Mouse (Mus musculus) kidney, adult 8-10 months (tissue): ENCODE data around the gene Polr3b.
A peak's percentile ranks its signal among the peaks of the same experiment; 100 is the strongest.

Experiments
- DNase-seq, 2 experiments: peaks; one replicate each; pipeline ENCODE4 v3.0.0; 2022

Polr3b gene

DNA sequence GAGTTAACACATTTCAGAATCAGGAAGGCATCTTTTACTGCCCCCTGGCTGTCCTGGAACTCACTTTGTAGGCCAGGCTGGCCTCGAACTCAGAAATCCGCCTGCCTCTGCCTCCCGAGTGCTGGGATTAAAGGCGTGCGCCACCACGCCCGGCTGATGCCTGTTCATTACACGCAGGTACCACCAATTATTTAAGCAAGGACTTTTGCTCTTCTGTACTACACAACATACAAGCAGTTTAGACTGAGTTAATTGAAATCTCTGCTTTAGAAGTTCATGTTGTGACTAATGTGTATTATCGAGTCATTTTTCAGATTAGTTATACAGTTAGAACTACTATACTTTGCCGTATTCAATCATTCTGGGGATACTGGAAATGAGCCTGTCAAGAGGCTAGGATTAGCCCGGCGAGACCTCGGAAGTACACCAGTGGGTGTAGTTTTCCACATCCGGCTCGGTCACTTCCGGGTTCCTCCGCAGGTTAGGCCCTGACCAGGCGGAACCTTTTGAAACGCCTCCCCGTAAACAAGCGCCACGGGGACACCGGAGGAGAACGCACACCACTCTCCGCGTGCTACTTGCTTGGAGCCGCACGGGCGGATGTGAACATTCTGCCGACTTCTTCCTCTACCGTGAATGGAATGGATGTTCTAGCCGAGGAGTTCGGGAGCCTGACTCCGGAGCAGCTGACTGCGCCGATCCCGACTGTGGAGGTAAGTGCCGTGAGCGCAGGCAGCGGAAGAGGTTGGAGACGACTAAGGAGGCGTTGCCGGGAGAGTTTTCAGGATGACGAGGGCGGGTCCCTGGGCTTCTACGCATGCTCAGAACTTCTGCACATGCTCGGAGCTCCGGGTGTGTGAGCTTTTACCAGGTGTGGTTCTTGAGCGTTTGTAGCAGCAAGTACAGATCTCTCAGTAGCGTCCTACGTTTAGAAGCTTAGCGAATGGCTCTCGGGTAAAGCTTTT lies at the start of gene Polr3b:
Gene Polr3b, plus strand, starts transcription at position 467 of the 965 bp plus-strand sequence.
- DNase-seq: peak; percentile 95 to 96

GRCm38 (mm10) chr10:84573671-84574420 lies 48.2 kb upstream of the Polr3b start:
- DNase-seq: no peak

DNA sequence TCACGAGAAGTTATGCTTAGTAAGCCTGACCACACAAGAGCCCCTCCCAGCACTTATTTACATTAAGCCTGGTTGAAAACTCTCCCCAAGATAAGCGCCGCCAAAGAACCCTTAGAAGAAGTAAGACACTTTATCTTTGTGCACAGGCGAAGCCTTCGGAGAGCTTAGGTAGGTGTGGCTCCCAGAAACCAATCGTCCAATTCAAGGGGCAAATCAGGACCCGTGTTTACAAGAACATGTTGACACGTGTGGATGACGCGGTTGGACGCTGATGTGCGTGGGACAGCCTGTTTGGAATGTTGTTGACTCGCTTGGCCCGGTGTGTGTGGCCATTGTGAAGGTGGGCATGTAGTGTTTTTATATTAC lies 46.1 kb upstream of the Polr3b start:
- no peak for DNase-seq

DNA sequence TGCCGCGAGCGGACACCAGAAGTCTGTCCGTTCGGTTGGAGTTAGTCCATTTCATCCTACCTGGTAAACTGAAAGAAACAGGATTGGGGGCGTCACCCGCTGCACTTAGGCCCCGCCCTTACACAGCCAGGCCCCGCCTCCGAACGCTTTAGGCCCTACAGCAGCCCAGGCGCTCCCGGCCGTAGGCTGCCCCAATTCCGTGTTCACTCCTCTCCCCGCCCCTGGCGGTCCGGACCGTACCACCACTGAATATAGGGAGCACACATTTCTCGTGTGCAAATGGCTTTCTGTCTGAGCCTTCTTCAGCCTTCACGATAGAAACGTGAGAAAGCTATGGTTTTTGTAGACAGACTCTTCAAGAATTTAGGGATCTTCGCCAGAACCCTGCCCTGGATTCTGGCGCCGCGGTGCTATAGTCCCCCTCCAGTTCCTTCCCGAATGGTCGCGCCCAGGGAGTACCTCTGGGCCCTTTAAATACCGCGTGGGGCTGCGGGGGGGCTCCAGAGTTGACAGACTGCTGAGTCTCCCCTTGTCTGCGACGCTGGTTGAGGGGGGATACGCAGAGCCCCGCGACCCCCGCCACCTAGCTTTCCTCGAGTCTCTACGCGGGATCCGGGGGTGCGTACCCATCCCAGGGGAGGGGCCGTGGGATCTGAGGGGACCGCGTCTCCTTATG lies 45.6 kb upstream of the Polr3b start, which contains the start of gene Tcp11l2:
Gene Tcp11l2, plus strand, starts transcription at position 232 of the 676 bp plus-strand sequence.
- DNase-seq: peak; percentile 97 to 98

GRCm38 (mm10) chr10:84577071-84577727 lies 44.9 kb upstream of the Polr3b start:
- peak; percentile 80 to 85 for DNase-seq

GRCm38 (mm10) chr10:84578738-84579137 lies 43.4 kb upstream of the Polr3b start:
- DNase-seq: no peak

GRCm38 (mm10) chr10:84579527-84579926 lies 42.6 kb upstream of the Polr3b start:
- DNase-seq: no peak

DNA sequence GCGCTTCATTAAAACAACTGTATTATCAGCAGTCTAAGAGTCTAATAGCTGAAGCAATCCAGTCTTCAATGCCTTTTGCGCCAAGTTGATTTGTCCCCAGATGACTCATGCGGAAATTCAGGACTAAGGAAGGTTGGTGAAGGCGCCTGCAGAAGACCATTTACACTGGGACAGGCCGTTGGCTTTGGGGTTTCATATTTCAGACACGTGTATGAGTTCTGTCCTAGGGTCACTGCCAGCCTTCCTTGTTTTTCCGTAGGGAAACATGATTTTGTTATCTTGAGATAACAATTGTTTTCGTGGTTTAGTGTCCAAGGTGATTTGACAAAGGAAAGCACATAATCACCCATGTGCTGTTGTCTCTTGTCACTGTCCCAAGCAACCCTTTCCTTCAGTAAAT lies 40.9 kb upstream of the Polr3b start:
- no peak for DNase-seq

GRCm38 (mm10) chr10:84582236-84582635 lies 39.9 kb upstream of the Polr3b start:
- DNase-seq: no peak

- no peak for DNase-seq
Observed at GRCm38 (mm10) chr10:84584451-84585293, 37.4 kb upstream of the Polr3b start.

- no peak for DNase-seq
Observed at GRCm38 (mm10) chr10:84585294-84585650, 36.8 kb upstream of the Polr3b start.

GRCm38 (mm10) chr10:84590956-84591355 lies 31.1 kb upstream of the Polr3b start:
- DNase-seq: no peak

DNA sequence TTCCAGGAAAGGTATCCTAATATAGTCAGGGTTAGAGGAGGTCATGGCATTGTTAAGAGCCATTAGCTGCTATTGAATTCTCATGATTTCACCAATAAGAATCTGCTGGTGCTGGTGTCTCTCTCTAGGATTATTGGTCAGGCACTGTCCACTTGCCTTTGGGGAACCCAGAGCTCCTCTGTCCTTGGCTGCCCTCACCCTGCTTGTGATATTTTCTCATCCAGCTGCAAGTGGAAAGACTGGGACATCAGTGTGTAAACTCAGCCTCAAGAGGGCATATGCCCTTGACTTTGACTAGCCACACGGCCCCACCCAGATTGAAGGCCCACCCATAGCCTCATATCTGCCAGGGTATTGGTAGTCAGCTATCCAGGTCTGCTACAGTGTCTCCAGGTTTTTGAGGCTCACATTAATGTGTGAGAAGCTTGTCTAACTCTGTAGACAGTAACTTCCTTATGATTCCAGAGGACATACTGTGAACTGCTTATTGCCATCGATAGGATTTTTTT lies 30.4 kb upstream of the Polr3b start:
- no peak for DNase-seq

DNA sequence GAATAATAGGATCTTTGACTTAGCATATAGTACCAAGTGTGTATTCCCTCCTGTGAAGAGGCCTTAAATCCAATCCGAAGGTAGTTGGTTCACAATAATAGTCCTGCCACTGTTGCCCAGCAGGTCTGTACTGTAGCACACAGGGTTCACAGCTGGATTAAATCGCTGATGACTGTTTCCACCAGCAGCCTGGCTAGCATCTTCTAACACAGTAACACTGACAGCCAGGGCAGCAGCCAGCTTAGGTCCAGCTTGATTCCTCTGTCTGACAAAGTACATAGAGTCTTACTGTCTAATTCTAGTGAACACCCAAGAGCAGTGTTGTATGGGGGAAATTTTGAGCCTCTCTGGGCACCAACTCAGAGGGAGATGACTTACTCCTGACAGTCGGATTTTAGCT lies 29.3 kb upstream of the Polr3b start:
- DNase-seq: no peak

DNA sequence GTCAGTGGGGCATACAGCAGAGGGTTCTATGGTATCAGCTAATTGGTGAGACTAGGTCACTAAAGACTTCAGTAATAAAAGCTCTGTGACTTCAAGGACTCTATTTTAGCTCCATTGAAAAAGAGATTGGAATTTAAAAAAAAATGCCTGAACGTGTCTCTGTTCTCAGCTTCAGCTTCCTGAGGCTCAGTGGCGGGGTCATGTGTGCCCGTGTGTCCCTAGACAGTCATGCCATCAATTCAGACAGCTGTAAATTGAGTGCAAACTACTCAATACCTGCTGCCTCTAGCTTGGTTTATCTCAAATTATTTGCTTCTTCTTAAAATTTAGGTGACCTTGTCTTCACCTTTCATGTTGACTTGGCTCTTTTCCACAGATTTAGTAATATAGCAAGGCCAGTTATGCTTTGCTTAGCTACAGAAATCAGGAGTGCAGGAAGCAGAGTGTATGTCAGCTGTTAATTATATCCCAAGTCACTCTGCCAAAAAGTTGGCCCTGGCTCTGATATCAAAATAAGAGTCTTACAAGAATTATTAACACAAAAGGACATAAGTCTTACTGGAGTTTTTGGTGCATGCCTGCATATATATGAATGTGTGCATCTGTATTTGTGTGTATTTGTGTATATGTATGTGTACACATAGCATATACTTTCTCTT lies 24.8 kb upstream of the Polr3b start:
- peak; percentile 30 to 63 for DNase-seq

- no peak for DNase-seq
Observed at GRCm38 (mm10) chr10:84598172-84598571, 23.9 kb upstream of the Polr3b start.

DNA sequence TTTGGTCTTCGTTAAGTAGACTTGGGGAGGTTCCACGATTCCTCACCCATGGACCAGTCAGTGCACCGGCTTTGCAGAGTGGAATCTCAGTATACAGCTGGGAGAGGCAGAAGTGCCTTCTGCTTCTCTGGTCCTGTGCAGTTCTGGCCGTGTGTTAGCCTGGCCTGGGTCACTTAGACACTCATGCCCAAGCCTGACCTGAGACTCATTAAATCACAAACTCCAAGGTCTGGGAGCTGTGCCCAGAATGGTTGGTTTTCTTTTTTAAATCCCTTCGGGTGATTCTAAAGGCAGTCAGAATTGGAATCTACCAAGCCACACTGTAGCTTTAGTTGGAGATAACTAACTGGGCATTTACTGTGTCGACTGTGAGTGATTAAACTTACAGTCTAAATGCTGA lies 22.0 kb upstream of the Polr3b start:
- DNase-seq: peak in 1 of 2 experiments; percentile 37

DNA sequence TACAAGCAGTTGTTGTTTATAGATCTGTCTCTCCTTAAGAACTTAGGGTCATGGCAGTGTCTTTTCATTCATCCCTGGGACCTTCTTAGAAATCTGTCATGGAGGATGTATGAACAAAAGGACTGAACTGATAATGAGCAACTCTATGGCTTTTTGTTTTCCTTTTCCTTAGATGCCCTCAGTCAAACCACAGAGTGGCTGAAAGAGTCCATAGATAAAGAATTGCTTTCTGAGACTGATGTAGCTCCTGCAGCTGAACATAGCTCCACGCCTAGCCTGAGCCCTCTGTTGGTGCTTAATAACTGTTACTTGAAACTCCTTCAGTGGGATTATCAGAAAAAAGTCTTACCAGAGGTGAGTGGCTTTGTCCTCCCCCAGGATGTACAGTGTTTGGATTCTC lies 17.8 kb upstream of the Polr3b start:
- DNase-seq: no peak

DNA sequence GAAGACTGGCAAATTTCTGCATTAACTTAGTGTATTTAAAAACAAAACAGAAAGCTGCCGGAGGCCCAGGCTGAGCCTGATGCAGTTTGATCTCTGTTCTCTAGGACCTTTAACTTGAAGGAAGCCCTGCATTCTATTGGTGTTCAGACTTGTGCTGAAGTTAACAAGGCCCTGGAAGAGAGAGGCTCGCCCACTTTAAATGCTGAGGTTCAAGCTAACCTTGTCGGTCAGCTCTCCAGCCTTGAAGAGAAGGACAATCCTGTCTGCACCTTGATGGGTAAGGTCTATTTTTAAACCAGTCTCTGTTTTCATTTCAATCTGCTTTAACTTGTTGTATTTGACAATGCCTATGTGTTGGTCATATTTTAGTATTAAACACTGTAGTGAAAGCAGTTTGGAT lies 13.7 kb upstream of the Polr3b start:
- no peak for DNase-seq

- DNase-seq: no peak
Observed at GRCm38 (mm10) chr10:84610324-84610723, 11.8 kb upstream of the Polr3b start.

- DNase-seq: no peak
Observed at GRCm38 (mm10) chr10:84610783-84611182, 11.3 kb upstream of the Polr3b start.
